Mouse (Mus musculus) midbrain, embryonic 14.5 days (tissue): ENCODE results near the gene Rab37. TPM values are rescaled to one million over a fixed set of nuclear protein-coding genes. Genes with fewer than 3 reads are reported as not detected.

Experiments used
- ATAC-seq: fragments of 200-750 bp; cut with Nextera tagmentation; 2 replicates; pipeline ENCODE4 v1.8.0; 2017; ENCODE audit warnings: moderate number of reproducible peaks, moderate library complexity; ENCODE audit not compliant: low FRiP score, low TSS enrichment
- DNase-seq: peaks from one replicate; pipeline ENCODE4 v3.0.0-alpha.2; 2015
- H3K27ac ChIP-seq: fragments of 300-500 bp; sonication (generic); replicated peaks from 2 replicates; pipeline ENCODE4 v1.5.1; 2014; ENCODE audit warnings: mild to moderate bottlenecking, low read depth, low read length, moderate library complexity
- H3K27me3 ChIP-seq: fragments of 300-500 bp; sonication (generic); 2 replicates; pipeline ENCODE4 v1.6.1; 2014; ENCODE audit warnings: low read length, control low read depth, mixed read lengths; ENCODE audit not compliant: control insufficient read depth, insufficient read depth
- H3K36me3 ChIP-seq: fragments of 300-500 bp; sonication (generic); 2 replicates; pipeline ENCODE4 v1.6.1; 2014; ENCODE audit warnings: low read length, control low read depth; ENCODE audit not compliant: control insufficient read depth, insufficient read depth
- H3K4me1 ChIP-seq: fragments of 300-500 bp; sonication (generic); 2 replicates; pipeline ENCODE4 v1.6.1; 2014; ENCODE audit warnings: mild to moderate bottlenecking, antibody characterized with exemption, low read length, control low read depth; ENCODE audit not compliant: control insufficient read depth, insufficient read depth
- H3K4me2 ChIP-seq: fragments of 300-500 bp; sonication (generic); 2 replicates; pipeline ENCODE4 v1.6.1; 2014; ENCODE audit warnings: mild to moderate bottlenecking, low read length, moderate library complexity
- H3K4me3 ChIP-seq: fragments of 300-500 bp; sonication (generic); replicated peaks from 2 replicates; pipeline ENCODE4 v1.5.1; 2014; ENCODE audit warnings: low read depth, low read length
- H3K9ac ChIP-seq: fragments of 300-500 bp; sonication (generic); replicated peaks from 2 replicates; pipeline ENCODE4 v1.6.1; 2014; ENCODE audit warnings: mild to moderate bottlenecking, low read length, moderate library complexity
- H3K9me3 ChIP-seq: fragments of 300-500 bp; sonication (generic); 2 replicates; pipeline ENCODE4 v1.6.1; 2016; ENCODE audit warnings: low read length, control low read depth, mixed read lengths; ENCODE audit not compliant: control insufficient read depth
- WGBS: fragments of 180-500 bp; shearing (Covaris S2); extraction: QIAGEN DNeasy Blood & Tissue Kit; methylation state at CpG from one replicate; pipeline ENCODE4 v1.1.7; 2014; 5-methylcytosine and 5-hydroxymethylcytosine counted together
- polyA plus RNA-seq: library from polyadenylated mRNA; unstranded; fragments of >200 nt; fragmentation: Nextera tagmentation; extraction: Ambion mirVana; gene quantifications from 2 replicates; pipeline ENCODE4 v1.2.1, GENCODE M21; 2014

Rab37 gene
- 0.26 and 0.83 TPM in 2 replicates for polyA plus RNA-seq

DNA sequence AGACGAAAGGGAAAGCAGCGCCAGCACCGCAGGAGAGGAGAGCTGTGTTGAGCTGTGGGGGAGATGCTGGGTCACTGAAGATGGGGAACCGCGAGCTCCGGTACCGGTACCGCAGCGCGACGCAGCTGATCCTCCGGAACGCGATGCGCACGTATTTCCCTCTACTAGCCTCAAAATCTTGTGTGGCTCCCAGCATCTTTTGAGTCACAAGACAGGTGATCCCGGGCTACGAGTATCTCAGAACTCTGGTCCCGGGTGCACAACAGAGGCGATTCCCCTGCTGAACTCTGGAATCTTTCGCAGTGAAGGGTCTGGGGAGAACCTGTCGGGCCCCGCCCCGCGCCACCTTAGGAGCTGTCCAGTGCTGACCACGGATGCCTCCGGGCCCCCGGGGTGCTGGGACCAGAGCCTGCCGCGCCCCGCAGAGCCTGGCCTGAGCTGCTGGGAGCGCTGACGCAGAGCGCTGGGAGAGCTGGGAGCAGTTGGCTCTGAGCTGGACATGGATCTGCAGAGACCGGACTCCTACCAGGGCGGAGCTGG is at the start of gene Rab37:
TSS of gene Rab37 (plus strand) at position 70 of the 540 bp plus-strand sequence.
- no peak within 1 kb of the TSS for H3K27ac ChIP-seq
- peak; percentile 15 for DNase-seq
- H3K4me1 ChIP-seq: no peaks in the 10 kb centered on the region; the same call in 1 of the 2 replicates
- H3K36me3 ChIP-seq: no peaks in the 10 kb centered on the region
- no peaks in the 10 kb centered on the region for H3K9me3 ChIP-seq
- no peak for ATAC-seq
- peak within 1 kb of the TSS; percentile 12 for H3K4me3 ChIP-seq
- peak within 1 kb of the TSS; percentile 53 for H3K4me2 ChIP-seq
- peaks cover 17% of the 10 kb centered on the region for H3K27me3 ChIP-seq
- WGBS: 2% methylated on average over 36 of the region's 36 CpGs
- peak within 1 kb of the TSS; percentile 34 for H3K9ac ChIP-seq

DNA sequence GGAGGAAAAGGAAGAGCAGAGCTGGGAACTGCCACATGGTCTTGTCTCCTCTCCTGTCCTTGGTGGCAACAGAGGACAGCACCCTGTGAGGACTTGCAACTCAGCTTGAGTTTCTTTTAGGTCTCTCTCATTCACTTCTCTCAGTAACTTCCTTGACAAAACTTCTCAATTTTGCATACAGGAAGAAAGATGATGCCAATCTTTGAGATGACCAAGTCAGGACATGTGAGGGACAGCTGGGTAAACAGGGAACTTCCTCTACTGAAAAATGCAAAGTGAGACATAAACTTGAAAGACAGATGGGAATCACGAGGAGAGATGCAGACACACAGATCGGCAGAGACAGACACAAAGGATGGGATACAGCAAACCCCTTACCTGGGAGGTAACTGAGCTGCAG is 43.0 kb upstream of the Rab37 start, which contains the start of gene Cd300ld3:
TSS of gene Cd300ld3 (minus strand) at position 151 of the 400 bp plus-strand sequence.
- no peaks in the 10 kb centered on the region for H3K9me3 ChIP-seq
- H3K4me2 ChIP-seq: no peak within 1 kb of the TSS
- H3K9ac ChIP-seq: no peak within 1 kb of the TSS
- H3K36me3 ChIP-seq: no peaks in the 10 kb centered on the region
- H3K4me1 ChIP-seq: no peaks in the 10 kb centered on the region
- no peak within 1 kb of the TSS for H3K4me3 ChIP-seq
- no peaks in the 10 kb centered on the region for H3K27me3 ChIP-seq
- WGBS: 88% methylated on average over 2 of the region's 2 CpGs
- ATAC-seq (no peak), DNase-seq (no peak)
- H3K27ac ChIP-seq: no peak within 1 kb of the TSS

DNA sequence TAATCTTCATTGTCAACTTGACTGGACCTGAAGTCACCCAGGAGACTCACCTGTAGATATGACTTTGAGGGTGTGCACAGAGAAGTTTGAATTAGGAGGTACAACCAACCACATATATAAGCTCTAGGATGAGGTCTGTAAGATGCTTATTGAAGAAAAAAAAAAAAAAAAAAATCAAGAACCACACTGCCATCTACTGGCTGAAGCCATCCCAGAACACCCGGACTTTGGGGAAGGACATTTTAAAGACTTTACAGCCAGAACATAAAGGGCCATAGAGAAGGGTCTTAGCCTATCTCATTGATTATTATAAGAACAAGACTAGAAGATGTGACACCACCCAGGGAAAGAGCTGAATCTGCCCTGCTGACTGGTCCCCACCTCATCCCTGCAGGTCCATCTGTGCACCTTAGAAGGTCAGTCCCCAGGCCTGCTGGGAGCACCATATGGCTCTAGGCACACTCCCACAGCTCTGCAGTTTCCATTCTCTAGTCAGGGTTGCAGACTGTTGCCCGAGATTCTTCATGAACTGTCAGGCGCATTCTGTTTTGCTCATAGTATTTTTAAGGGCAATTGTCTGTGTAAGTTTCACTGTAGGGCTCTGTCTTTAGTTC is 41.8 kb upstream of the Rab37 start:
- H3K4me2 ChIP-seq: no peak overlapping the region
- no peak for ATAC-seq
- H3K4me1 ChIP-seq: no peaks in the 10 kb centered on the region
- no peak overlapping the region for H3K27ac ChIP-seq
- H3K9me3 ChIP-seq: no peaks in the 10 kb centered on the region
- H3K4me3 ChIP-seq: no peak overlapping the region
- no peak overlapping the region for H3K9ac ChIP-seq
- H3K27me3 ChIP-seq: no peaks in the 10 kb centered on the region
- no peaks in the 10 kb centered on the region for H3K36me3 ChIP-seq
- 54% methylated on average over 3 of the region's 3 CpGs for WGBS
- peak; percentile 37 for DNase-seq

DNA sequence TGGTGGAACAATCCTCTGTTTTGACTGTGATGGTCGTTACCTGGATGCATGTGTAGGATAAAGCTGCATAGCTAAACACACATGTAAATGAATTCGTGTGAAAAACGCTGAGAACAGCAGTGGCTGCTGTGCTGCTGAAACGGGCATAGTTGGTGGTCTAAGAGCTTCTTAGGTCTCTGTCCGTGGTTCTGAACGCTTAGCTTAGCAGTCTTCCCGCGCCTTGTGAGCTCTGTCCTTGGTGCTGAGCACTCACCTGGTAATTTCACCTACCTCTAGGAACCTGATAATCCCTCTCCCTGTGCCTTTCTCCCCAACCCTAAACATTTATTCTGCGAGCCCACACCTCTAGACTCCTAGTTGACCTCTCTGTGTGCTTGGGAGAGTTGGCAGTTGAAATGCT is 39.0 kb upstream of the Rab37 start:
- H3K4me2 ChIP-seq: no peak overlapping the region
- H3K36me3 ChIP-seq: no peaks in the 10 kb centered on the region
- no peaks in the 10 kb centered on the region for H3K9me3 ChIP-seq
- H3K4me3 ChIP-seq: no peak overlapping the region
- ATAC-seq (no peak), DNase-seq (peak; percentile 51)
- H3K9ac ChIP-seq: no peak overlapping the region
- no peaks in the 10 kb centered on the region for H3K4me1 ChIP-seq
- no peak overlapping the region for H3K27ac ChIP-seq
- WGBS: 3% methylated on average over 9 of the region's 9 CpGs
- no peaks in the 10 kb centered on the region for H3K27me3 ChIP-seq

DNA sequence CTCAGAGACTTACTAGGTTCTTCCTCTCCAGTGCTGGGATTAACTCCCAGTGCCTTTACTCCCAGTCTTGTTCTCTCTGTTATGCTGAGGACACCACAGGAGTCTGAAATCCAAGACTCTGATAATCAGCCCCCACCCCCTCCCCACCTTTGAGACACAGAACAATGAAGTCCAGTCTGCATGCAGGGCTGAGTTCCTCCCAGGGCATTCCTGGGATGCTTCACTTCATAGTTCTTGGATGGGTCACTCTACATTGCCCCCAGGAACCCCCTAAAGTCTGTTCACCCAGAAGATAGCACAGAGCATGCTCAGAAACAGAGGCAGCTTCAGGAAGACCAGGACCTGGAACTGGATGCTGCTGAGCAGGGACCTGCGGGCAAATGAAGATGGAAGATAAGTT is 38.2 kb upstream of the Rab37 start:
- H3K36me3 ChIP-seq: no peaks in the 10 kb centered on the region
- WGBS: 89% methylated on average over 1 of the region's 1 CpGs
- ATAC-seq (no peak), DNase-seq (no peak)
- no peak overlapping the region for H3K4me2 ChIP-seq
- H3K4me3 ChIP-seq: no peak overlapping the region
- H3K9me3 ChIP-seq: no peaks in the 10 kb centered on the region
- no peaks in the 10 kb centered on the region for H3K4me1 ChIP-seq
- no peaks in the 10 kb centered on the region for H3K27me3 ChIP-seq
- no peak overlapping the region for H3K9ac ChIP-seq
- H3K27ac ChIP-seq: no peak overlapping the region

DNA sequence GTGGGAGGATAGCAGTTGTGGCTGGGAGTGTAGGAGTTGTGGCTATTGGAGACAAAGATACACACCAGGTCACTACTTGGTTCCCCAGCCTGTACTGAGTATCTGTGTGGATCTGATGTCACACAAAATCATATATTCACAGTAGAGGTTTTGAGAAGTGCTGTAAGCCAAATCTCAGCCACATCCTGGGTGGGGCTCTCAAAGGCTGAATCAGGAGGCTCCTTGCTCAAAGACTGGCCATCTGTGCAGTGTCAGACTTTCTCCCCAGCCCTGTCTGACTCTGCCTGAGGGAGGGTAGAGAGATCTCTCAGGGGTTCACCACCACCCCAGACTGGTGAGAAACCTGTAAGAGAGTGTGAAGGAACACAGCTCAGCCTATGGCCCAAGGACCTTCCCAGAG is 36.7 kb upstream of the Rab37 start:
- H3K4me1 ChIP-seq: no peaks in the 10 kb centered on the region
- no peak overlapping the region for H3K27ac ChIP-seq
- H3K9me3 ChIP-seq: no peaks in the 10 kb centered on the region
- H3K36me3 ChIP-seq: no peaks in the 10 kb centered on the region
- H3K27me3 ChIP-seq: no peaks in the 10 kb centered on the region
- H3K4me3 ChIP-seq: no peak overlapping the region
- ATAC-seq (no peak), DNase-seq (no peak)
- H3K4me2 ChIP-seq: no peak overlapping the region
- H3K9ac ChIP-seq: no peak overlapping the region

DNA sequence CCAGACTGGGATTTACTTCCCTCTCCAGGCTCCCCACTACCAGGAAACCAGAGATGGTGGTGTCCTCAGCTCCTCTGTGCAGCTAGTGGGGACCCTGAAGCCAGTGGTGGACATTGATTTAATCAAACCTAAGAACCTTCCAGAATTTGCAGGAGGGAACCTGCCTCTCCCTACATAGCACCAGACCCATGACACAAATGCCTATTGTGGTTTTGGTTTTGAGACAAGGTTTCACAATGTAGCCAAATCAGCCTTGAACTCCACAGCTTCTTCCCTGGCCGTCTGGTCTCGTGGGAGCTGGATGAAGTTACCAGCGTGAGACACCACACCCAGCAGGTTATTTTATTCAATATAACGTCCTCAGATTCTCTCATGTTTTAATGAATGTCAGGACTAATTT is 32.5 kb upstream of the Rab37 start:
- no peaks in the 10 kb centered on the region for H3K36me3 ChIP-seq
- no peak for ATAC-seq
- no peak for DNase-seq
- H3K4me3 ChIP-seq: no peak overlapping the region
- H3K27ac ChIP-seq: no peak overlapping the region
- H3K9ac ChIP-seq: no peak overlapping the region
- no peaks in the 10 kb centered on the region for H3K4me1 ChIP-seq
- no peaks in the 10 kb centered on the region for H3K9me3 ChIP-seq
- H3K4me2 ChIP-seq: no peak overlapping the region
- no peaks in the 10 kb centered on the region for H3K27me3 ChIP-seq
- 80% methylated on average over 4 of the region's 4 CpGs for WGBS

DNA sequence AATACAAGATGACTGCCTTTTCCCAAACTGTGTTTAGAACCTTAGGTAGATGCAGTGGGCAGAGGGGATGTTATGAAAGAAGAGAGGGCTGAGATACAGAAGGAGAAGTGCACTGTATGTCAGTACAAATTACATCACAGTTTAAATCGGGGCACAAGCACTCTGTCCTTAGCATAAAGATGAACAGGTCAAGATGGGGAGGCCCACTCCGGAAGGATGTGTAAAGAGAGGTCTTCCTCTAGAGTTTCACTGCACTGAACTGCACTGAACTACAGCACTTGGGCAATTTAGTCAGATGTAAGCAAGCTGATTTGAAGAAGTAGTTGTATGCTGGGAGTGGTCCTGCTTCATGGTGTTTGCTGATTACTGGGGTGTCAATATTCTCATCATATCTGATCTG is 31.4 kb upstream of the Rab37 start:
- Histone ChIP-seq H3K36me3 (no peaks in the 10 kb centered on the region), H3K9ac (no peak overlapping the region), H3K9me3 (no peaks in the 10 kb centered on the region), H3K4me2 (no peak overlapping the region), H3K27ac (no peak overlapping the region), H3K27me3 (no peaks in the 10 kb centered on the region), H3K4me3 (no peak overlapping the region), H3K4me1 (no peaks in the 10 kb centered on the region)
- ATAC-seq (no peak), DNase-seq (no peak)
- WGBS: 91% methylated on average over 2 of the region's 2 CpGs

DNA sequence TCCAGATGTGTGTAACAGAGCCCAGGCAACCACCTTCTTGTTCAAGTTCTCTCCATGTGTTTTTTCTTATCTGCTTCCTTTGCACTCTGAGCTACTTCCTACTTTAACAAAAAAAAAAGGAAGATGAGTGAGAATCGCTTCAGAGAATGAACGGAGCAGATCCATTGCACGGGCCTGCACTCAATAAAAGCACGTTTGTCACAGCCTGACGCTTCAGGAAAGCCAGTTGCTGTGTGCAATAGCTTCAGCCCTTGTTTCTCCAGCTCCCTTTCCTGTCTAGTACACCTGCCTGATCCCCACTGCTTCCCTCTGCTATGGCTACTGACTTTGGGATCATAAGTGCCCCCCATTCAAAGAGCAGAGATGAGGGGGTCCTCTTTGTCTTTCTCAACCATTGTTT is 29.2 kb upstream of the Rab37 start, which contains the start of gene Cd300e:
TSS of gene Cd300e (minus strand) at position 101 of the 400 bp plus-strand sequence.
- WGBS: 27% methylated on average over 5 of the region's 5 CpGs
- no peak for DNase-seq
- Histone ChIP-seq H3K36me3 (no peaks in the 10 kb centered on the region), H3K4me3 (no peak within 1 kb of the TSS), H3K4me1 (no peaks in the 10 kb centered on the region), H3K27me3 (no peaks in the 10 kb centered on the region), H3K9ac (no peak within 1 kb of the TSS), H3K27ac (no peak within 1 kb of the TSS), H3K4me2 (no peak within 1 kb of the TSS), H3K9me3 (no peaks in the 10 kb centered on the region)
- no peak for ATAC-seq
